ENCODE assay signal across 12 mouse cellular contexts in genomic region chr13:51041121-51041520, GRCm38 (mm10).
"Had no signal": no experiment of that assay in that cellular context is flagged by ENCODE, and none has a peak within 500 bp of the region (broad histone marks: within the 10 kb centered on the region; RNA-seq: fewer than 3 reads in every experiment).

No protein-coding gene starts in this region.

- H3K4me3 ChIP-seq: kidney, embryonic 15.5 days; liver, embryonic 15.5 days; midbrain, embryonic 13.5 days; stomach, embryonic 15.5 days had no signal

- DNase-seq: kidney, adult 18-20 months; kidney, postnatal 14 days; lung, adult 2 months; lung, postnatal 36 days; right cerebral cortex, postnatal 14 days; thymus, postnatal 14 days had no signal

- H3K27ac ChIP-seq: kidney, embryonic 15.5 days; liver, embryonic 15.5 days; midbrain, embryonic 13.5 days; stomach, embryonic 15.5 days had no signal

- H3K36me3 ChIP-seq: kidney, embryonic 15.5 days; liver, embryonic 15.5 days; midbrain, embryonic 13.5 days; stomach, embryonic 15.5 days had no signal

- H3K27me3 ChIP-seq: kidney, embryonic 15.5 days; liver, embryonic 15.5 days; midbrain, embryonic 13.5 days; stomach, embryonic 15.5 days had no signal

- H3K4me1 ChIP-seq: kidney, embryonic 15.5 days; liver, embryonic 15.5 days; midbrain, embryonic 13.5 days; stomach, embryonic 15.5 days had no signal

- H3K4me2 ChIP-seq: kidney, embryonic 15.5 days; liver, embryonic 11.5 days; liver, embryonic 15.5 days; midbrain, embryonic 13.5 days; stomach, embryonic 15.5 days had no signal

- ATAC-seq: lung, postnatal 0 days; midbrain, embryonic 13.5 days had no signal

- H3K9ac ChIP-seq: kidney, embryonic 15.5 days; liver, embryonic 15.5 days; midbrain, embryonic 13.5 days; stomach, embryonic 15.5 days had no signal

- H3K9me3 ChIP-seq: stomach, embryonic 15.5 days had no signal
